Mouse (Mus musculus): ENCODE measurements at regions not wholly inside any gene's neighbourhood (a gene's known extent, or its start where the extent isn't known, plus 50 kb on each side); places are given as distances from the start of the nearest gene placed in this dataset.

GRCm38 (mm10) chr14:81341058-81341457 is 1357.2 kb downstream of the Olfm4 start:
- H3K4me3 ChIP-seq (replicated peaks; ENCODE audit: low read length): no peak overlapping the region
- H3K27me3 ChIP-seq (ENCODE audit: control insufficient read depth, insufficient read depth, low read length): no peaks in the 10 kb centered on the region
- DNase-seq (ENCODE audit: low spot score) (no peak), ATAC-seq (ENCODE audit: low FRiP score, low read depth) (no peak)
- TF ChIP-seq POLR2A (IDR thresholded peaks at IDR 0.05; ENCODE audit: borderline replicate concordance, extremely low read depth, insufficient read depth, insufficient read length): no peak
- 67% methylated on average over 2 of the region's 2 CpGs for WGBS
- H3K9me3 ChIP-seq (ENCODE audit: control insufficient read depth, low read length): no peaks in the 10 kb centered on the region
- H3K4me1 ChIP-seq (ENCODE audit: control insufficient read depth, insufficient read depth, low read length): no peaks in the 10 kb centered on the region
- H3K27ac ChIP-seq (replicated peaks; ENCODE audit: low read depth, low read length): no peak overlapping the region
- no peak overlapping the region for H3K9ac ChIP-seq (ENCODE audit: low read depth, low read length, severe bottlenecking)
- H3K4me2 ChIP-seq (replicated peaks; ENCODE audit: low read depth, low read length, severe bottlenecking): no peak overlapping the region
- no peaks in the 10 kb centered on the region for H3K36me3 ChIP-seq (ENCODE audit: control insufficient read depth, insufficient read depth, low read length)

GRCm38 (mm10) chr14:81387566-81387965 is 1403.7 kb downstream of the Olfm4 start:
- Histone ChIP-seq H3K4me3 (replicated peaks; ENCODE audit: low read length) (no peak overlapping the region), H3K9me3 (ENCODE audit: control insufficient read depth, low read length) (no peaks in the 10 kb centered on the region), H3K27me3 (ENCODE audit: control insufficient read depth, insufficient read depth, low read length) (no peaks in the 10 kb centered on the region), H3K9ac (ENCODE audit: low read depth, low read length, severe bottlenecking) (no peak overlapping the region), H3K27ac (replicated peaks; ENCODE audit: low read depth, low read length) (no peak overlapping the region), H3K36me3 (ENCODE audit: control insufficient read depth, insufficient read depth, low read length) (no peaks in the 10 kb centered on the region), H3K4me2 (replicated peaks; ENCODE audit: low read depth, low read length, severe bottlenecking) (no peak overlapping the region), H3K4me1 (ENCODE audit: control insufficient read depth, insufficient read depth, low read length) (no peaks in the 10 kb centered on the region)
- WGBS: 94% methylated on average over 2 of the region's 2 CpGs
- DNase-seq (ENCODE audit: low spot score): no peak
- no peak for TF ChIP-seq POLR2A (IDR thresholded peaks at IDR 0.05; ENCODE audit: borderline replicate concordance, extremely low read depth, insufficient read depth, insufficient read length)
- ATAC-seq (ENCODE audit: low FRiP score, low read depth): no peak
